24 mouse cellular contexts compared by ENCODE assay signal in genomic region chr12:88738616-88739015, GRCm38 (mm10). TPM values are rescaled to one million over a fixed set of nuclear protein-coding genes. Genes with fewer than 3 reads are reported as not detected.
DNase-seq lines count a peak whose midpoint lies in the region; ATAC-seq and TF ChIP-seq lines count a peak whose summit lies in the region.
"Had no signal": no experiment of that assay in that cellular context is flagged by ENCODE, and none has a peak within 500 bp of the region (broad histone marks: within the 10 kb centered on the region; RNA-seq: fewer than 3 reads in every experiment).

No protein-coding gene starts in this region.

- no peaks in the 10 kb centered on the region for H3K36me3 ChIP-seq in midbrain, embryonic 13.5 days
- H3K36me3 ChIP-seq: embryonic facial prominence, embryonic 12.5 days; forebrain, embryonic 15.5 days; heart, embryonic 10.5 days; hindbrain, embryonic 12.5 days; limb, embryonic 10.5 days; midbrain, embryonic 15.5 days; neural tube, embryonic 15.5 days had no signal

- ATAC-seq in midbrain, embryonic 13.5 days: no peak
- ATAC-seq: forebrain, embryonic 15.5 days; midbrain, embryonic 15.5 days had no signal

- peak; percentile 44 to 56 for DNase-seq in layer of hippocampus, adult 18-20 months (ENCODE audit: low spot score in 2 of 2)
- DNase-seq in layer of hippocampus, postnatal 25 days (ENCODE audit: extremely low spot score in 1 of 2, low spot score in 1 of 2): no peak
- peak; percentile 93 for DNase-seq in brain, adult 2 months (ENCODE audit: low read depth, low spot score)
- DNase-seq in left cerebral cortex, adult 2 months (ENCODE audit: extremely low spot score in 1 of 2, low spot score in 2 of 2): peak; percentile 67 to 84
- peak; percentile 79 for DNase-seq in right cerebral cortex, postnatal 25 days
- no peak for DNase-seq in cerebellum, adult 8-10 months
- DNase-seq: cerebellum, adult 9-10 months; kidney, adult 2 months; kidney, postnatal 10 days; lung, adult 18-20 months; lung, postnatal 14 days; spleen, adult 18-20 months; thymus, postnatal 36 days had no signal

- 0 out of 2 replicates have a peak, but pooled peaks cover 2% of the 10 kb centered on the region for H3K4me1 ChIP-seq in midbrain, embryonic 13.5 days (replicated peaks)
- H3K4me1 ChIP-seq: embryonic facial prominence, embryonic 12.5 days; heart, embryonic 10.5 days; hindbrain, embryonic 12.5 days; limb, embryonic 10.5 days; midbrain, embryonic 15.5 days; neural tube, embryonic 15.5 days had no signal

- intact Hi-C loops in left cerebral cortex, adult 2 months (cut with DNase I): loop anchor here (1.0 to 10.0 kb wide), 3 partner anchors 25 to 304 kb away; no protein-coding TSS in a partner anchor

- no peak overlapping the region for H3K9ac ChIP-seq in midbrain, embryonic 13.5 days (replicated peaks)
- H3K9ac ChIP-seq: embryonic facial prominence, embryonic 12.5 days; forebrain, embryonic 15.5 days; hindbrain, embryonic 12.5 days; midbrain, embryonic 15.5 days; neural tube, embryonic 15.5 days had no signal

- no peak overlapping the region for H3K4me2 ChIP-seq in midbrain, embryonic 13.5 days (replicated peaks)
- H3K4me2 ChIP-seq: embryonic facial prominence, embryonic 12.5 days; forebrain, embryonic 15.5 days; hindbrain, embryonic 12.5 days; midbrain, embryonic 15.5 days; neural tube, embryonic 15.5 days had no signal

- no peak for TF ChIP-seq CTCF in left cerebral cortex, adult 2 months (IDR thresholded peaks at IDR 0.05)

- 79% methylated on average over 4 of the region's 4 CpGs for WGBS in midbrain, embryonic 13.5 days

- H3K9me3 ChIP-seq in midbrain, embryonic 13.5 days: no peaks in the 10 kb centered on the region
- H3K9me3 ChIP-seq: embryonic facial prominence, embryonic 12.5 days; forebrain, embryonic 15.5 days; heart, embryonic 10.5 days; hindbrain, embryonic 12.5 days; limb, embryonic 10.5 days; midbrain, embryonic 15.5 days; neural tube, embryonic 15.5 days had no signal

- H3K27me3 ChIP-seq in midbrain, embryonic 13.5 days: no peaks in the 10 kb centered on the region
- H3K27me3 ChIP-seq: embryonic facial prominence, embryonic 12.5 days; forebrain, embryonic 15.5 days; hindbrain, embryonic 12.5 days; midbrain, embryonic 15.5 days; neural tube, embryonic 15.5 days had no signal

- H3K4me3 ChIP-seq in left cerebral cortex, adult 2 months: no peak overlapping the region
- H3K4me3 ChIP-seq in midbrain, embryonic 13.5 days (replicated peaks): no peak overlapping the region
- H3K4me3 ChIP-seq: embryonic facial prominence, embryonic 12.5 days; erythroblast, embryonic 14.5 days; forebrain, embryonic 15.5 days; heart, embryonic 10.5 days; hindbrain, embryonic 12.5 days; limb, embryonic 10.5 days; midbrain, embryonic 15.5 days; myocyte; neural tube, embryonic 15.5 days had no signal

- peak overlapping the region; percentile 30 for H3K27ac ChIP-seq in left cerebral cortex, adult 2 months
- H3K27ac ChIP-seq in midbrain, embryonic 13.5 days: no peak overlapping the region
- H3K27ac ChIP-seq: embryonic facial prominence, embryonic 12.5 days; forebrain, embryonic 15.5 days; heart, embryonic 10.5 days; hindbrain, embryonic 12.5 days; limb, embryonic 10.5 days; midbrain, embryonic 15.5 days; neural tube, embryonic 15.5 days had no signal

RNA-seq across cellular contexts. Expression of gene Nrxn3, which starts 15.9 kb away (rescaled TPM):
- total RNA-seq in layer of hippocampus, adult 18-20 months (2021): 100 to 1,000 TPM; 175 to 204 TPM
- 100 to 1,000 TPM; 147 to 197 TPM for total RNA-seq in layer of hippocampus, postnatal 25 days (2021)
- 100 to 1,000 TPM; 250 to 274 TPM for total RNA-seq in left cerebral cortex, adult 2 months (2021)
- 72.4 and 88.1 TPM in 2 replicates for polyA plus RNA-seq in midbrain, embryonic 13.5 days (2015; fragmentation: Nextera tagmentation; extraction: Ambion mirVana)
- total RNA-seq: megakaryocyte, adult 5-6 weeks had no signal
- polyA plus RNA-seq: erythroblast, embryonic 14.5 days had no signal

Comparison
In these comparisons a context has a peak if more than half of its experiments do, and no peak if none do; other contexts are left out.
1. DNase-seq: peak in layer of hippocampus, adult 18-20 months (2 of 2), brain, adult 2 months (single experiment), left cerebral cortex, adult 2 months (2 of 2) and right cerebral cortex, postnatal 25 days (single experiment); none in layer of hippocampus, postnatal 25 days (0 of 2) and cerebellum, adult 8-10 months (single experiment).